Mouse (Mus musculus) frontal cortex, postnatal 36 days (tissue): ENCODE data around the gene Ankrd63.
A peak's percentile ranks its signal among the peaks of the same experiment; 100 is the strongest.

Source experiments
- DNase-seq, 2 experiments: peaks; one replicate each; pipeline ENCODE4 v3.0.0; 2022; ENCODE audit warnings: low spot score in 2 of 2

Gene Ankrd63

DNA sequence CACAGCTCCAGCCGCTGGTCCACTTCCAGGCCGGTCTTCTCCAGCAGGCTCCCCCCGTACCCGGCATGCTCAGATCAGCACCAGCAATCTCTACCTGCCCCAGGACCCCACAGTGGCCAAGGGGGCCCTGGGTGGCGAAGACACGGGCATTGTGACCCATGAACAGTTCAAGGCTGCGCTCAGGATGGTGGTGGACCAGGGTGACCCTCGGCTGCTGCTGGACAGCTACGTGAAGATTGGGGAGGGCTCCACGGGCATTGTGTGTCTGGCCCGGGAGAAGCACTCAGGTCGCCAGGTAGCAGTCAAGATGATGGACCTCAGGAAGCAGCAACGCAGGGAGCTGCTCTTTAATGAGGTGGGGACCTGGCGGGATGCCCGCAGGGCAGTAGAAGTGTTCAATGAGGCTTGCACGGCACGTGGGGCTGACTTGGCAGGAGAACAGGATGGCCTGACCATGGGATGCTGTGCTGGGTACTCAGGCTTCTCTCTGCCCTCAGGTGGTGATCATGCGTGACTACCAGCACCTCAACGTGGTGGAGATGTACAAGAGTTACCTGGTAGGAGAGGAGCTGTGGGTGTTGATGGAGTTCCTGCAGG lies 10.3 kb downstream of the Ankrd63 start:
- no peak for DNase-seq

DNA sequence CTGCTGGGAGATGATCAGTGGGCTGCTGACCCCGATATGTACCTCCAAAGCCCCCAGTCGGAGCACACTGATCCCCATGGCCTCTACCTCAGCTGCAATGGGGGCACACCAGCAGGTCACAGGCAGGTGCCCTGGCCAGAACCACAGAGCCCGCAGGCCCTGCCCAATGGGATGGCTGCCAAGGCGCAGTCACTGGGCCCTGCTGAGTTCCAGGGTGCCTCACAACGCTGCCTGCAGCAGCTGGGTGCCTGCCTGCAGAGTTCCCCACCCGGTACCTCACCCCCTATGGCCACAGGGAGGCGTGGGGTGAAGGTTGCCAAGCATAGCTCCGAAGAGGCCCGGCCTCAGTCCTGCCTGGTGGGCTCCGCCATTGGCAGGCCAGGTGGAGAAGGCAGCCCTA lies 13.9 kb downstream of the Ankrd63 start:
- no peak for DNase-seq

GRCm38 (mm10) chr2:118687791-118688190 lies 16.0 kb downstream of the Ankrd63 start:
- no peak for DNase-seq

GRCm38 (mm10) chr2:118686693-118687092 lies 17.1 kb downstream of the Ankrd63 start:
- no peak for DNase-seq

DNA sequence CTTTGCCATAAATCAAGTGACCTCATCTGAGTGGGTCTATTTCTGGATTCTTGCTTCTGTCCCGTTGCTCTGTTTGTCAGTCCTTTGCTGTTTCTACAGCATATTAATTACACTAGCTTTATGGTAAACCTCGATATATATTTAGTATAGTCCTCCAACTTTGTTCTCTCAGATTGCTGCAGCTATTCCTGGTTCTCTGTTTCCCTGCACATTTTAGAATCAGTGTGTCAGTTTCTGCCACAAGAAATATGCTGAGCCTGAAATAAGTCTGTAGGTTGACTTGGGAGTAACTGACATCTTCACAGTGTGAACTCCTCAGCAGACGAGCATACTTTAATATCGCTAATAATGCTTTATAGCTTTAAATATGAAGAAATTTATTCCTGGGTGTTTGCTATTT lies 18.7 kb downstream of the Ankrd63 start:
- DNase-seq = peak in 1 of 2 experiments; percentile 40

DNA sequence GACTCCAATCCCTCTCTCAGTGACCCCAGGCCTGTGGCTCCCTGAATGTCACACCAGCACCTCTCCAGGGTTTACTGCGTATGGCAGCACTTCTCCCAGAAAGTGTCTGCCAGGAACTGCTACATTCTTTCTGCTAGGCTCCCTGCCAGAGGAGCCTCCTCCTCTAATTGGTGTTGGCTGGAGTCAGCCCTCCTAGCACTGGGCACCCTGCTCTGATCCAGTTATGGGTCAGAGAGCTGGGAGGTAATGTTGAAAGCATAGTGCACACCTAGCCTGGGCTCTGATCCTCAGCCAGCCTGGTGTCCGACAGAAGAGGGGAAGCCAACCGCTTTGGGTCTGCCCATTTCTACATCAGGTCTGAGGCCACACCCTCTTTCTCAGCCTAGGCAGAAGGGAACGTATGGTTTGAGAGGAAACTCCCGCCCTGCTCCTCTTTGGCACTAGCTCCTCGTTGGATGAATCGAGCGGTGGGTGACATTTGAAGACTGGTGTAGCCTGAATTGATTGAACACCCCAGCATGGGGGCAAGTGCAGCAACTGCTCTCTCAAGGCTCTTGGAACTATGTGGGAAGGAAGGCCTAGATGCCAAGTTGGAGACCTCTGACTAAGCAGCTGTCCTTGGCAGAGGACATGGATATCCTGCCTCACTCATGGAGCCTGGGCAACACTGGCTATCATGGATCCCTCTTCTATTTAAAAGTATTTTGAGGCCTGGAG lies 21.1 kb downstream of the Ankrd63 start:
- no peak for DNase-seq

GRCm38 (mm10) chr2:118680926-118681325 lies 22.8 kb downstream of the Ankrd63 start:
- no peak for DNase-seq

DNA sequence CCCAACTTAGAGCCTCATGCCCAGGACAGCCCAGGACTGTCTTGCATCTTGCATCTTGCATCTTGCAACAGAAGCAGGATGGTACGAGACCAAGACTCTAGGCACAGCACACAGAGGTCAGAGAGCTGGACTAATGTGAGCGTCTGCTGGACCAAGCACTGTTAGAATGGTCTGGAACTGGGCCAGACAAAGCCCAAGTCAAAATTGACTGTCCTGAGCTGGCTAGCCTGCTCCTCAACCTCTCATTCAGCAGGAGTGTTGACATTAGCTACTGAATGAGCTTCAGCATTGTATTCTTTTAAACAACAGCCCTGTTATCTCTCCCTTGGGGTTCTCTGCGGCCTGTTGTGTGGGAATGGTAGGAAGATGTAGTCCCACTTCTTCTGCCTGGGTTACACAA lies 24.2 kb downstream of the Ankrd63 start:
- DNase-seq = no peak

DNA sequence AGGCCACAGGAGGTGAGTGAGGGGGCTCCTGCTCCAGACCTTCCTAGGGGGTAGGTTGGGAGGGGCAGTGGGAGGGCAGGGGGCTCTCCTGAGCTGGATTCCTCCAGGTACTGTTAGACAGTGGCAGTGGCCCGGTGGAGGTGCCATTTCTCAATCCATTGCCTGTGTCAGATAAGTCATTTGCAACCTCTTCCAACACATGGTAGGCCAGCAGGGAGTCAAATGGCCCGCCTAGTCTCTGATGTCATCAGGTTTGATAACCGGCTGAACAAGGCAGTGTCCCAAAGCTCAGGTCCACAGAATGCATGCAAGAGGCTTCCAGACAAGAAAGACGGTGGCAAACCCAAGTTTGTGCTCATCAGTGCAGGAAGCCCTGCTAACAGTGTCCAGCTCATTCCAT lies 25.9 kb downstream of the Ankrd63 start:
- peak in 1 of 2 experiments; percentile 25 for DNase-seq

DNA sequence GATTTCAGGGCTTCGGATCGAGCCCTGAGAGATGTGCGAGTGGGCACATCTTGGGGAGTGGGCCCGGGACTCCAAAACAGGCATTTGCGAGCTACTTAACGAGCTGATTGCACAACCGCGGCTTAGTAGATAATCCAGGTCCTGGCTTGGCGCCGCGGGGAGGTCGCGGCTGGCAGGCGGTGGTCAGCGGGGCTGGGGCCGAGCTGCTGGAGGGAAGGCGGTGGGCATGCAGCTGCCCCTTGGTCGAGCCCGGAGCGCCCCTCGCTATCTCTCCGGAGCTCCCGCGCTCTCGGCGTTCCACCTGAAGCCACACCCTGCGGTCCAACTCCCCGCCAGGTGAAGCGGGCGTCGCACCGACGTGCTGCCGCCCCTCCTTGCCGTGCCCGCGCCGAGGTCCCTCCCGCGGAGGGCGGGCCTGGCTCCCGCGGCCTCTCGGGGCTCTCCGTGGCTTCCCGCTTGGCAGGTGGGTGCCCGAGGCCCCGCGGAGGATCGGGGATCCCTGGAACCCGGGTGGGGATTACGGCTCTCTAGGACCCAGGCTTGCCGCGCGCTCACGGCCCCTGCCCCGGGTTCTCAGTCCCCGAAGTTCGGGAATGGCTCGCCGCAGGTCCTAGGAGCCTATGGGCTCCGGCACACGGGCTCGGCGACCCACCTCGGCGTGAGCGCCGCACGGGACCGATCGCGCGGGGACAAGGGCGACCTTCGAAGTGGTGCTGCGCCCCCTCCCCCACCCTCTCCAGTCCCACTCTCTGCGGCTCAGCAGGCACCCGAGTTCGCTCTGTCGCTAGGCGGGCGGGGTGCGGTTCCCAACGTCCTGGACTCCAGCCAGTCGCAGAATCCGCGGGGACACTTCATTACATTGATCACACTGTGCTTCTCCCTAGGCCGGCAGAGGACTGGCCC lies 26.7 kb downstream of the Ankrd63 start:
- peak in 1 of 2 experiments; percentile 27 for DNase-seq

DNA sequence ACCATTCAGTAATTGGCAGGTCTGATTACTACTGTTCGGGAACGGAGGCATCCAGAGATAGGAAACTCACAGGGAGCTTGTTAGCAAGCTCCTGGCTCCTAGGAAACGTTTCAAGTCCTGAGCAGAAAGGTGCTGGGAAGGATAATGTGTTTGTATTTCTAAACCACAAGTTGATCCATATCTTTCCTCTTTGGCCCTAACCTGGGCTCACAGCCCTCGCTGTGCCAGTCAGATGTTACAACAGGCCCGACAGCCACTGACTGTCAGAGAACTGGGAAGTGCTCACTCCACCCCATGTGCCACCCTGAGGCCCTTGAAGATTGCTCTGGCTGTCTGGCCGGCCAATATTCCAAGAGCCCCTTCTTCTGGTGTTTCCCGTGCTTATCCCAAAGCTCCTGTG lies 29.3 kb downstream of the Ankrd63 start:
- no peak for DNase-seq

DNA sequence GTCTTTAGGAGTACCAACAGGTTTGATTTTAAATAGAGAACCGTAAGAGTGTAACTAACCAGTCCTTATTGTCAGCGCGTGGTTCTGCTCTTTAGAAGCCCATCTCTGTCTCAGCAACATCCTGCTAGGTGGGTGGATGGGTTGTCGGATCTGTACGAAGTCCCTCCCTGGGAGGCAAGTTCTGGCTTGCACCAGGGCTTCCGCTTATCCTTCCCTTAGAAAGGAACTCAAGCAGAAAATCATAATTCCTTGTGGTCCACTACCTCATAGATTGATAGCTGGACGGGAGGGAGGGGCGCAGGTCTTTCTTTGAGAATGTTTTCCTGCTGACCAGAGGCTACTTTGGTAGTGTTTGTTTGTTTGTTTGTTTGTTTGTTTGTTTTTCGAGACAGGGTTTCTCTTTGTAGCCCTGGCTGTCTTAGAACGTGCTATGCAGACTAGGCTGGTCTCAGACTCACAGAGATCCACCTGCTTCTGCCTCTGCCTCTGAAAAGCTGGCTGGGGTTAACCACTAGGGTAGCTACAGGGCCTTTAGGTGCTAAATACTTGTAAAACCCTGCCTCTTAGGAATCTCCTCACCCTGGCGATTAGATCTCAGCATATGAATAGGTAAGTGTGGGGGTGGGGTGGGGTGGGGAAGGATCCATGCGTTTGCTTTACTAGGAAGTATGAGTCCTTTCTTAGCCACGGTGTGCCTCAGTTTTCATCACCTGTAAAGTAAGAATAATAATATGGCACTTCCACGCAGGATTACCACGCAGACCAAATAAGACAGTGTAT lies 29.9 kb downstream of the Ankrd63 start:
- DNase-seq = no peak

- no peak for DNase-seq
Observed at GRCm38 (mm10) chr2:118671728-118672127, 32.0 kb downstream of the Ankrd63 start.

- no peak for DNase-seq
Observed at GRCm38 (mm10) chr2:118669785-118670184, 34.0 kb downstream of the Ankrd63 start.

GRCm38 (mm10) chr2:118669245-118669644 lies 34.5 kb downstream of the Ankrd63 start:
- no peak for DNase-seq

DNA sequence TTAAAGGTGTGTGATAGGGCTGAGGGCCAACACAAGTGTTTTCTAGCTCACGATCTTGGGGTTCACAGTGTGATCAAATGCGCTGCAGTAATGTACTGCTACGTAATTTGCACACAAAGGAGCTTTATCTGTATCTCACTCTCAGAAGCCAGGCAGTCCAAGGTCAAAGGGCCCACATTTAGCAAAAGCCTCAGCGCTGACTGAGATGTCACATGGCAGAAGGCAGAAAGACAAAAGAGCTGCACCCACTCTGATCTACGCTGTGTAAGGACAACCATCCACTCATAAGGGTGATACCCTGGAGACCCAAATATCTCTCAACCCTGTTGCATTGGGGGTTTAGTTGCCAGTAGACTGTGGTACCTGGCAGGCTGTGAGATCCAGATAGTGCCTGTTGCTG lies 36.6 kb downstream of the Ankrd63 start:
- no peak for DNase-seq

DNA sequence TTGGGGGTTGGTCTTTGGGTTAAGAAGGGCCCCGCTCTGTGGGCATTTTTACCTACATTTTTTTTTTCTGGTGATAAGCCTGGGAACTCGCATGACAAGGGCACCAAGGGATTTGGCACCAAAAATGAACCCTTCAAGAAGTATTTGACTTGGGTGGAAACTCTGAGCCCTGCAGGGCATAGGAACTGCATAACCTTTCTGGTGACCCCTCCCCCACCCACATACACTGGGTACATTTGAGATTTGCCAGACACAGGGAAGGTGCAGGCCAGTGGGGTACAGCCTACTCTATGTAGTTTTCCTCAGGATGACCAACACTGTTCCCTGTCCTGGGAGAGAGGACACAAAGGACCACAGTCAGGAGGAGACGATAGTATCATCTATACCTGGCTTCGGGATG lies 38.1 kb downstream of the Ankrd63 start:
- no peak for DNase-seq

DNA sequence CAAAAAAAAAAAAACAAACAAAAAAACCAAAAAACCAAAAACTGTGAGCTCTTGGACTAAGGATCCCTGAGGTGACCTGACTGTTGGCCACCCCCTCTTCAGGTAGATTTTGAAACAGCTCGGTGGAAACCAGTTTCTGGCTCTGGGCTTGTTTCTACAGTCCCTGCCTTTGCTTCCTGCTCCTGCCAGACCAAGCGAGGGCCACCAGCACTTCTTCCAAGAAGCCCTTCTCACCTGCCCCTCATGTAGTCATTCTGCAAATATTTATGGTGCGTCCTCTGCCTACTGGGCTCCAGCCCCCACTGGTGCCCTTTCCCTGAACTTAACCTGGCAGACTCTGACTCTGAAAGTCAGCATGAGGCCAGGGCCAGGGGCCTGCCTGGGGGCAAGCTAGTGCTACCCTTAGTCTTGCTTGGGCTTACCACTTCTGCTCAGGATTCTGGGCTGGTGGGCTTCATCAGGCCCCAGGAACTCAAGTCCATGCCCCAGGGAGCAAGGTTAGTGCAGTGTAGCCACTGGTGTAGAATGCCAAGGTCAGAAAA lies 38.7 kb downstream of the Ankrd63 start:
- DNase-seq = no peak

GRCm38 (mm10) chr2:118663804-118664766 lies 39.7 kb downstream of the Ankrd63 start:
- DNase-seq = peak; percentile 29 to 31
